Mouse (Mus musculus): ENCODE data around the gene H2al1f. TPM values are rescaled to one million over a fixed set of nuclear protein-coding genes. Genes with fewer than 3 reads are reported as not detected.
"Not testable (repeated sequence)": the region's sequence is repeated elsewhere in the genome, so short reads cannot be mapped to it uniquely, and the experiment has no call there.

The H2al1f gene
- polyA plus RNA-seq (2015; fragmentation: Nextera tagmentation; extraction: Ambion mirVana), result not detected in 2 replicates

DNA sequence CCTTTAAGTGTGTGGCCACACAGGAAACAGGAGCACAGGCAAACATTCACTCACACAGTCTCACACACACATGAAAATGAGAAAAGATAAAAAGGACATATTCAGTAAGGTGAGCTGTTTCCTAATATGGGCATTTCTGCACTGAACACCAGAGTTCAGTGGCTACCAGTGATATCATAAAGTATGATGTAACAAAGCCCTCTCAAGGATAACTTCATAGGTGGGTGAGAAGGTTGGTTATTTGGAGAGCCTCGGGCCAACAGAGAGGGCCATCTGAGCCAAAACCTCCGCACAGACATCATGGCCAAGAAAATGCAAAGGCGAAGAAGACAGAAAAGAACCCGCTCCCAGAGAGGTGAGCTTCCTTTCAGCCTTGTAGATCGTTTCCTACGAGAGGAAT, at the start of gene H2al1f:
H2al1f (plus strand) TSS at position 301 of the 400 bp plus-strand sequence.
- H3K4me2 ChIP-seq (ENCODE audit: low read depth, low read length); H3K27me3 ChIP-seq (ENCODE audit: control insufficient read depth, insufficient read depth, low read depth, low read length); H3K9me3 ChIP-seq (replicated peaks; ENCODE audit: control insufficient read depth, low read length); H3K4me3 ChIP-seq (ENCODE audit: low read depth, low read length); H3K27ac ChIP-seq (ENCODE audit: low read length); ATAC-seq (ENCODE audit: low read depth); H3K9ac ChIP-seq (ENCODE audit: low read depth, low read length); H3K4me1 ChIP-seq (ENCODE audit: control insufficient read depth, low read depth, low read length); H3K36me3 ChIP-seq (ENCODE audit: control insufficient read depth, insufficient read depth): not testable (repeated sequence)
- WGBS (ENCODE audit: insufficient replicate concordance), result no CpG with 5 or more reads among the region's 6 CpGs

DNA sequence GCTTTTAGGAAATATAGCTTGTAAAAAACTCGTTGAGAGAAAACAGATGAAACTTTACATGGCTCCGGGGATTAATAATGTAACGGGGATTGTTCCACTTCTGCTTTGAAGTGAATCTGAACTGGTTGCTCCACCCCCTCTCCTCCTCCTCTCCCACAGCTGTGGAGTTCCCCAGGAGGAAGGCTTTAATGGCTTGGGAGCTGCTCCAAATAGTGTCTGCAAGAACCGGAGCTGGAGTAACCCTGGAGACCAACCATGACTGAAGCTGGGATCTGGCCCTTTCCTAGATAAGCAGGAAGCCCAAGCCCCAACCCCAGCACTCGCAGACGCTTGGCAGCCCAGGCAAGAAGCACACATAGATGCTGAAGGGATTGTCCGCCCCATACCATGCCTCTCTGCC, 47.2 kb upstream of the H2al1f start:
- Histone ChIP-seq H3K36me3 (ENCODE audit: control insufficient read depth, insufficient read depth) (no peaks in the 10 kb centered on the region), H3K27me3 (ENCODE audit: control insufficient read depth, insufficient read depth, low read depth, low read length) (no peaks in the 10 kb centered on the region), H3K4me1 (ENCODE audit: control insufficient read depth, low read depth, low read length) (no peaks in the 10 kb centered on the region), H3K4me2 (ENCODE audit: low read depth, low read length) (no peak overlapping the region), H3K9me3 (replicated peaks; ENCODE audit: control insufficient read depth, low read length) (no peaks in the 10 kb centered on the region), H3K4me3 (ENCODE audit: low read depth, low read length) (no peak overlapping the region), H3K27ac (ENCODE audit: low read length) (no peak overlapping the region), H3K9ac (ENCODE audit: low read depth, low read length) (no peak overlapping the region)
- ATAC-seq (ENCODE audit: low read depth), result no peak
- 53% methylated on average over 7 of the region's 7 CpGs for WGBS (ENCODE audit: insufficient replicate concordance)

DNA sequence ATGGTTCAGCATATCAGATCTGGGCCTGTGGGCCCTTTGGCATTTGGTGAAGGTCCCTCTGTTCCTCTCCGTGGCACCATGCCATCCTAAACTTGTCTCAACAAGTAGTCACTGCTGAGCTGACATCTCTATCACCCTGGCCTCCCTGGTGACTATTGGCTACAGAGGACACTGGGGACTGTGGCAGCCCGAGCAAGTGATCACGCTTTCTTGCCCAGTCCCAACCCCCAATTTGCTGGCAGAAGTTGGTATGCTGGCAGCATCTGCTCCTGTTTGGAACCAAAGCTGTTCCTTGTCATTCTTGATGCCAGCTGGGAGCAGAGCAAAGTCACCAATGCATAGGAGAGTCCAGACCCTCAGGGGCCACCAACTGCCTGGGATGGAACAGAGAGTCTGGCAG, 45.9 kb upstream of the H2al1f start:
- 69% methylated on average over 3 of the region's 3 CpGs for WGBS (ENCODE audit: insufficient replicate concordance)
- no peaks in the 10 kb centered on the region for H3K27me3 ChIP-seq (ENCODE audit: control insufficient read depth, insufficient read depth, low read depth, low read length)
- no peak overlapping the region for H3K4me2 ChIP-seq (ENCODE audit: low read depth, low read length)
- H3K36me3 ChIP-seq (ENCODE audit: control insufficient read depth, insufficient read depth), result no peaks in the 10 kb centered on the region
- H3K9me3 ChIP-seq (replicated peaks; ENCODE audit: control insufficient read depth, low read length), result no peaks in the 10 kb centered on the region
- H3K4me1 ChIP-seq (ENCODE audit: control insufficient read depth, low read depth, low read length), result no peaks in the 10 kb centered on the region
- no peak overlapping the region for H3K9ac ChIP-seq (ENCODE audit: low read depth, low read length)
- no peak for ATAC-seq (ENCODE audit: low read depth)
- no peak overlapping the region for H3K4me3 ChIP-seq (ENCODE audit: low read depth, low read length)
- H3K27ac ChIP-seq (ENCODE audit: low read length), result no peak overlapping the region

DNA sequence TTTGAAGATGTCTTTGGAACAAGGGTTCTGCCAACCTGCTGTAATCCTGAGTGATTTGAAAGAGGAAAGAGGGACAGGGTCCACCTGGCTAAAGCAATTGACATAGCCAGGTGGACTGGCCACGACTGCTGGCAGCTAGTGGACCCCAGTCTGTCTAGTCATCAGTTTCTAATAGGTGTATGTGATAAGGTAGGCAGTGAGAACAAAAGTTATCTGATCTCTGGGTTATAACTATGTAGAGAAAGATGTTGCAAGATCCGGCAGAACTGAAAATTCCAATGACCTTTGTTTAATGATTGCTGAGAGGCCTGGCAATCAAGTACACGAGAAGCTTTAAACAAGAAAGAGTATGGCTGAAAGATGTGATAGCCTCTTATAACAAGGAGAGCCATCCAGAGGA, 41.8 kb upstream of the H2al1f start:
- ATAC-seq (ENCODE audit: low read depth), result no peak

DNA sequence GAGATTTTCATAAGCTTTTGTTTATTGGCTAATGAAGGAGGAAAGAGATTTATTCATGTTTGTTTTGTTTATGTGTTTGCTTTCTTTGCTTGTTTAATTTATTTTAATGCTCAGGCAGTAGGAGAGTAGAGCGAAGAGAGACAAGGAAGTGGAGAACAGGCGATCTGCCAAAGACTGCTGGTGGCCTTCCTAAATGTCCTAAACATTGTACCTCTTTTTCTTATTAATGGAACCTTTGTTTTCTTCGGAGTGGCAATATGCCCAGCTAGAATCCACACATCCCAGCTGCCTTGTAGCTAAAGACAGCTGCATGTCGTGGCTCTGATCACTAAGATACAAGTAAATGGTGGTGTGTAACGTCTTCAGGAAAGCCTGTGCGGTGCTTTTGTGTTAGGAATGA, 37.9 kb upstream of the H2al1f start:
- no peak overlapping the region for H3K4me3 ChIP-seq (ENCODE audit: low read depth, low read length)
- H3K4me1 ChIP-seq (ENCODE audit: control insufficient read depth, low read depth, low read length), result no peaks in the 10 kb centered on the region
- no peak overlapping the region for H3K4me2 ChIP-seq (ENCODE audit: low read depth, low read length)
- 63% methylated on average over 6 of the region's 6 CpGs for WGBS (ENCODE audit: insufficient replicate concordance)
- H3K9me3 ChIP-seq (replicated peaks; ENCODE audit: control insufficient read depth, low read length), result no peaks in the 10 kb centered on the region
- H3K27ac ChIP-seq (ENCODE audit: low read length), result no peak overlapping the region
- no peaks in the 10 kb centered on the region for H3K27me3 ChIP-seq (ENCODE audit: control insufficient read depth, insufficient read depth, low read depth, low read length)
- H3K9ac ChIP-seq (ENCODE audit: low read depth, low read length), result no peak overlapping the region
- no peak for ATAC-seq (ENCODE audit: low read depth)
- no peaks in the 10 kb centered on the region for H3K36me3 ChIP-seq (ENCODE audit: control insufficient read depth, insufficient read depth)

More for the DNA sequence above, 41.8 kb upstream of the H2al1f start:
- Histone ChIP-seq H3K4me3 (ENCODE audit: low read depth, low read length) (no peak overlapping the region), H3K9me3 (replicated peaks; ENCODE audit: control insufficient read depth, low read length) (no peaks in the 10 kb centered on the region), H3K4me1 (ENCODE audit: control insufficient read depth, low read depth, low read length) (no peaks in the 10 kb centered on the region), H3K27ac (ENCODE audit: low read length) (no peak overlapping the region), H3K4me2 (ENCODE audit: low read depth, low read length) (no peak overlapping the region), H3K36me3 (ENCODE audit: control insufficient read depth, insufficient read depth) (no peaks in the 10 kb centered on the region), H3K9ac (ENCODE audit: low read depth, low read length) (no peak overlapping the region), H3K27me3 (ENCODE audit: control insufficient read depth, insufficient read depth, low read depth, low read length) (no peaks in the 10 kb centered on the region)
- 44% methylated on average over 3 of the region's 3 CpGs for WGBS (ENCODE audit: insufficient replicate concordance)

DNA sequence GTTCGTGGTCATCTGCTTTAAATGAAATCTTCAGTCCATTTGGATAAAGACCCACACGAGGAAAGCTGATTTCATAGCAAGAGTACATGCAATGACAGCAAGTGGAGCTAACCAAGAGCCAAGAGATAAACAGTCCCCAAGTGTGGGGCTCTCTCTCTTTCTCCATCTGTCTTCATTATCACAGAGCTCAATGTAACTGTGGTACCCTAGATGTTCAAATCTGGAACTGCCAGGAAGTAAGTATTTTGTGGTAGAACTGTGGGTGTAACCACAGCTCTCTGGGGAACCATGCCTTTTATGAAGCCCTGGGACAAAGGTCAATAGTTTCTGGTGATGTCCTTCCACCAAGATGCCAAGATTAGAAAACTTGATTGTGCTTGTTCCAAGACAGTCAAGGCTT, 34.2 kb upstream of the H2al1f start:
- Histone ChIP-seq H3K27ac (ENCODE audit: low read length) (no peak overlapping the region), H3K9ac (ENCODE audit: low read depth, low read length) (no peak overlapping the region), H3K4me3 (ENCODE audit: low read depth, low read length) (no peak overlapping the region), H3K27me3 (ENCODE audit: control insufficient read depth, insufficient read depth, low read depth, low read length) (no peaks in the 10 kb centered on the region), H3K4me2 (ENCODE audit: low read depth, low read length) (no peak overlapping the region), H3K4me1 (ENCODE audit: control insufficient read depth, low read depth, low read length) (no peaks in the 10 kb centered on the region), H3K9me3 (replicated peaks; ENCODE audit: control insufficient read depth, low read length) (no peaks in the 10 kb centered on the region), H3K36me3 (ENCODE audit: control insufficient read depth, insufficient read depth) (no peaks in the 10 kb centered on the region)
- ATAC-seq (ENCODE audit: low read depth), result no peak
- WGBS (ENCODE audit: insufficient replicate concordance), result 44% methylated on average over 2 of the region's 2 CpGs

DNA sequence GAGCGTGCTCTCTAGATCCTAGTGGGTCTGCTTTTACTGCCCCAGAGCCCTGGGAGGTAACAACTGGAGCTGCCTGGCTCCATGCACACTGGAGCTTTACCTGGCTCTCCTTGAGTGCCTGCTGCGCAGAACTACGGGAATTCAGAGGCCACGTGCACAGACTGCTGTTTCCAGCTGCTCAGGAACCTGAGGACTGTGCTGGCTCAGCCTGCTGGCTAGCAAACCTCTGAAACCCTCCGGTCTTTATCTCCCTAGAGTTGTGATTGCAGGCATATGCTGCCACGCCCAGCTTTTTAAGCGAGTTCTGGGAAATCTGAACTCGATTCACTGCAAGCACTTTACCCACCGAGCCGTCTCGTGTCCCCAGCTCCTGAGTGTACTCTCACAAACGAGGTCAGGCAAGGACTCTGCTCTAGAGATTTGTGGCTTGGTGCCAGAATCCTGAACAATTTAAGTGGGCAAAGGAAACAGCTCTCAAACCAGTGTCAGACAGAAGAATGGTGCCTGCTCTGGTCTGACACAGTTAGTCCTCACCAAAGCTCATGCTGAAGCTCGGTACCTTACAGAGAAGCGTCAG, 26.6 kb upstream of the H2al1f start:
- ATAC-seq (ENCODE audit: low read depth), result no peak
- WGBS (ENCODE audit: insufficient replicate concordance), result 47% methylated on average over 14 of the region's 14 CpGs
- H3K27me3 ChIP-seq (ENCODE audit: control insufficient read depth, insufficient read depth, low read depth, low read length), result no peaks in the 10 kb centered on the region

DNA sequence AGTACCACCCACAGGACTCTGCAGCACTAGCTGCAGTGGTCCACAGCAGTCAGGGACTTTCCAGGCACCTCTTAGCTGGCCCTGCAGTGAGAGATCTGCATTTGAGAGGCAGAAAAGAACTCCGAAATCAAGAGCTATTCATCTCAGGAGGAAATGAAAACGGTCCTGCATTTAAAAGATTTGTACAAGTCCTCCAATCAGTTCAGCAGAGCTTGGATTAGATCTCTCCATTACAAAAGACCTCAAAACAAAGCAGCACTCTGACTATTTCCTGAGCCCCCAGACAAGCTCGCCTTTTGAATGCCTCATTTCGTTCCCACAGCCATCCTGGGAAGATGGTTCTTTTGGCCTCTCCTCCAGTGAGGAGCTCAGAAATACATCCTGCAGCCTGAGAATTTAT, 25.7 kb upstream of the H2al1f start:
- no peak for ATAC-seq (ENCODE audit: low read depth)
- H3K4me3 ChIP-seq (ENCODE audit: low read depth, low read length), result no peak overlapping the region
- H3K36me3 ChIP-seq (ENCODE audit: control insufficient read depth, insufficient read depth), result no peaks in the 10 kb centered on the region
- WGBS (ENCODE audit: insufficient replicate concordance), result 38% methylated on average over 4 of the region's 4 CpGs
- no peaks in the 10 kb centered on the region for H3K9me3 ChIP-seq (replicated peaks; ENCODE audit: control insufficient read depth, low read length)
- no peak overlapping the region for H3K27ac ChIP-seq (ENCODE audit: low read length)
- H3K4me2 ChIP-seq (ENCODE audit: low read depth, low read length), result no peak overlapping the region
- no peaks in the 10 kb centered on the region for H3K4me1 ChIP-seq (ENCODE audit: control insufficient read depth, low read depth, low read length)
- H3K27me3 ChIP-seq (ENCODE audit: control insufficient read depth, insufficient read depth, low read depth, low read length), result no peaks in the 10 kb centered on the region
- no peak overlapping the region for H3K9ac ChIP-seq (ENCODE audit: low read depth, low read length)

More for the DNA sequence above, 26.6 kb upstream of the H2al1f start:
- H3K4me1 ChIP-seq (ENCODE audit: control insufficient read depth, low read depth, low read length), result no peaks in the 10 kb centered on the region
- no peak overlapping the region for H3K27ac ChIP-seq (ENCODE audit: low read length)
- no peak overlapping the region for H3K4me3 ChIP-seq (ENCODE audit: low read depth, low read length)
- H3K4me2 ChIP-seq (ENCODE audit: low read depth, low read length), result no peak overlapping the region
- no peak overlapping the region for H3K9ac ChIP-seq (ENCODE audit: low read depth, low read length)
- H3K9me3 ChIP-seq (replicated peaks; ENCODE audit: control insufficient read depth, low read length), result no peaks in the 10 kb centered on the region
- H3K36me3 ChIP-seq (ENCODE audit: control insufficient read depth, insufficient read depth), result no peaks in the 10 kb centered on the region

DNA sequence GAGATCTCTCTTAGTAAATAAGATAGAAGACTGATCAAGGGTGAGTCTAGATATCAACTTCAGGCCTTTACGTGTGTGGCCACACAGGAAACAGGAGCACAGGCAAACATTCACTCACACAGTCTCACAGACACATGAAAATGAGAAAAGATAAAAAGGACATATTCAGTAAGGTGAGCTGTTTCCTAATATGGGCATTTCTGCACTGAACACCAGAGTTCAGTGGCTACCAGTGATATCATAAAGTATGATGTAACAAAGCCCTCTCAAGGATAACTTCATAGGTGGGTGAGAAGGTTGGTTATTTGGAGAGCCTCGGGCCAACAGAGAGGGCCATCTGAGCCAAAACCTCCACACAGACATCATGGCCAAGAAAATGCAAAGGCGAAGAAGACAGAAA, 16.0 kb upstream of the H2al1f start, which contains the start of gene H2al1a:
H2al1a (plus strand) TSS at position 301 of the 400 bp plus-strand sequence.
- not testable (repeated sequence) for H3K27me3 ChIP-seq (ENCODE audit: control insufficient read depth, insufficient read depth, low read depth, low read length); H3K4me1 ChIP-seq (ENCODE audit: control insufficient read depth, low read depth, low read length); H3K4me2 ChIP-seq (ENCODE audit: low read depth, low read length); ATAC-seq (ENCODE audit: low read depth); H3K36me3 ChIP-seq (ENCODE audit: control insufficient read depth, insufficient read depth); H3K4me3 ChIP-seq (ENCODE audit: low read depth, low read length); H3K9me3 ChIP-seq (replicated peaks; ENCODE audit: control insufficient read depth, low read length); H3K27ac ChIP-seq (ENCODE audit: low read length); H3K9ac ChIP-seq (ENCODE audit: low read depth, low read length)
- no CpG with 5 or more reads among the region's 3 CpGs for WGBS (ENCODE audit: insufficient replicate concordance)

Measured in liver, embryonic 16.5 days (tissue).